Mouse (Mus musculus) left cerebral cortex, adult 18-20 months (tissue): ENCODE measurements around the gene Olfr888. TPM values are rescaled to one million over a fixed set of nuclear protein-coding genes. Genes with fewer than 3 reads are reported as not detected.

Experiments used
- DNase-seq, 2 experiments: peaks; one replicate each; pipeline ENCODE4 v3.0.0; 2021 to 2022; ENCODE audit warnings: low spot score in 2 of 2, mixed read lengths in 1 of 2
- long read RNA-seq, 2 experiments: library from polyadenylated mRNA; stranded (forward); transcript quantifications; one replicate each; pipeline ENCODE4 v2.0.0; 2021
- total RNA-seq, 2 experiments: library from RNA; stranded (reverse); gene quantifications; 2 replicates each; pipeline ENCODE4 v1.2.3; 2021

Olfr888 gene
- total RNA-seq, result not detected
- long read RNA-seq, experiment 1, result 0 reads
- long read RNA-seq, experiment 2, result 0 reads

GRCm38 (mm10) chr9:38107828-38108227, at the start of gene Olfr888:
Gene Olfr888, plus strand, starts transcription at chr9:38108128.
- no peak for DNase-seq

- DNase-seq, result no peak
Observed at GRCm38 (mm10) chr9:38061022-38061421, 46.9 kb upstream of the Olfr888 start, which contains the start of gene Olfr885. Gene Olfr885, plus strand, starts transcription at chr9:38061322.

GRCm38 (mm10) chr9:38083772-38084171, 24.2 kb upstream of the Olfr888 start, which contains the start of gene Olfr887:
Gene Olfr887, plus strand, starts transcription at chr9:38084072.
- DNase-seq, result no peak

GRCm38 (mm10) chr9:38114898-38115297, 7.0 kb downstream of the Olfr888 start, which contains the start of gene Olfr889:
Gene Olfr889, plus strand, starts transcription at chr9:38115198.
- no peak for DNase-seq

- no peak for DNase-seq
Observed at GRCm38 (mm10) chr9:38142217-38142616, 34.3 kb downstream of the Olfr888 start, which contains the start of gene Olfr890. Gene Olfr890, plus strand, starts transcription at chr9:38142517.

Other genes with a start within 250 kb of the Olfr888 start
- not detected for gene Olfr145, start 211.4 kb upstream of the Olfr888 start, total RNA-seq
- under 1 TPM in 1 of 2 experiments, not detected in 1; 0.09 TPM for gene Olfr878, start 190.3 kb upstream of the Olfr888 start, total RNA-seq
- gene Olfr881, start 116.3 kb upstream of the Olfr888 start, total RNA-seq, result not detected
- not detected for gene Olfr883, start 82.3 kb upstream of the Olfr888 start, total RNA-seq
- gene Olfr884, start 61.6 kb upstream of the Olfr888 start, total RNA-seq, result not detected
- not detected for gene Olfr885, start 46.8 kb upstream of the Olfr888 start, total RNA-seq
- not detected for gene Olfr887, start 24.1 kb upstream of the Olfr888 start, total RNA-seq
- not detected for gene Olfr889, start 7.1 kb downstream of the Olfr888 start, total RNA-seq
- not detected for gene Olfr890, start 34.4 kb downstream of the Olfr888 start, total RNA-seq
- gene Olfr891, start 72.7 kb downstream of the Olfr888 start, total RNA-seq, result not detected
- gene Olfr893, start 100.2 kb downstream of the Olfr888 start, total RNA-seq, result not detected
- not detected for gene Olfr894, start 109.9 kb downstream of the Olfr888 start, total RNA-seq
- not detected for gene Olfr143, start 144.6 kb downstream of the Olfr888 start, total RNA-seq
- not detected for gene Olfr895, start 159.7 kb downstream of the Olfr888 start, total RNA-seq
- not detected for gene Olfr896-ps1, start 183.0 kb downstream of the Olfr888 start, total RNA-seq
- gene Olfr25, start 220.9 kb downstream of the Olfr888 start, total RNA-seq, result not detected
- not detected for gene Olfr898, start 240.3 kb downstream of the Olfr888 start, total RNA-seq